ENCODE assay signal across 7 mouse cellular contexts in the genomic region with DNA sequence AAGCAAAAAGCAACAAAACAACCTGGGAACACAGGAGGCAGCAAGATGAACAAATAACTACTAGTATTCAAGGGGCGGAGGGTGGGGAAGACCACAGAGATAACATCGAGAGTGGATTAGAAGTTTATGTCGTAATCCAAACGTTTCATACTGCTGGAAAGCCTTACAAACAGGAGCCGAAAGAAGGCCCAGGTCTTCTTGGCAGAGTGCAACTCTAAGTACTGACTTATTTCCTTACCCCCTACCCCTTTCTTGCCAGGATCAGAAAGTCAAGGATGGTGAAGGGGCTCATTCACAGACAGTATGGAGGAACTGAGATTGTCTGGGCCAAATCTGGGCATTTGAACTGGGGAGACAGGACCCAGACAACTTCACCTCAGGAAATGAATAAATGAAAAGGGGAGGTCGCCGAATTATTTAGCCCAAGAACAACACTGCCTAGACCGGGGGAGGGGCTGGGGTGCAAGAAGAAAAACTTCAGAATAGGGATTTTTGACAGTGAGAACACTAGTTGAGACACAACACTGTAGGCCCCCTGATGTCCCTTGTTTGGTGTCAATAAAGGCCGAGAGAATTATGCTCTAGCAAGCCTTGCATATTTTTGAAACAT. TPM values are rescaled to one million over a fixed set of nuclear protein-coding genes. Genes with fewer than 3 reads are reported as not detected.
DNase-seq lines count a peak whose midpoint lies in the region; ATAC-seq and TF ChIP-seq lines count a peak whose summit lies in the region.

No protein-coding gene starts in this region.

- no peaks in the 10 kb centered on the region for H3K27me3 ChIP-seq in lung, embryonic 14.5 days (ENCODE audit: insufficient read depth, low read length)
- H3K27me3 ChIP-seq in forebrain, embryonic 13.5 days: peaks cover 12% of the 10 kb centered on the region; the same call in 1 of the 2 replicates
- H3K27me3 ChIP-seq in limb, embryonic 15.5 days: no peaks in the 10 kb centered on the region
- H3K27me3 ChIP-seq in stomach, embryonic 15.5 days (replicated peaks): no peaks in the 10 kb centered on the region

- peaks cover 18% of the 10 kb centered on the region for H3K4me1 ChIP-seq in lung, embryonic 14.5 days (ENCODE audit: insufficient read depth)
- H3K4me1 ChIP-seq in forebrain, embryonic 13.5 days: peaks cover 44% of the 10 kb centered on the region
- peaks cover 32% of the 10 kb centered on the region for H3K4me1 ChIP-seq in limb, embryonic 15.5 days
- H3K4me1 ChIP-seq in stomach, embryonic 15.5 days: peaks cover 16% of the 10 kb centered on the region; the same call in 1 of the 2 replicates

- H3K4me3 ChIP-seq in lung, embryonic 14.5 days (ENCODE audit: low read depth, low read length): peak overlapping the region; percentile 80
- H3K4me3 ChIP-seq in forebrain, embryonic 13.5 days: peak overlapping the region; percentile 75
- peak overlapping the region; percentile 72 for H3K4me3 ChIP-seq in limb, embryonic 15.5 days
- peak overlapping the region; percentile 78 for H3K4me3 ChIP-seq in stomach, embryonic 15.5 days (replicated peaks)

- TF ChIP-seq CTCF in lung, embryonic 14.5 days (IDR thresholded peaks at IDR 0.05; ENCODE audit: low read depth): no peak

- ATAC-seq in lung, embryonic 14.5 days (ENCODE audit: insufficient read depth): no peak
- no peak for ATAC-seq in forebrain, embryonic 13.5 days
- ATAC-seq in limb, embryonic 15.5 days (ENCODE audit: insufficient number of reproducible peaks, low FRiP score, low TSS enrichment, low read depth): no peak
- ATAC-seq in stomach, embryonic 15.5 days (ENCODE audit: insufficient read depth, low FRiP score, low read depth): no peak

- peak overlapping the region; percentile 97 for H3K27ac ChIP-seq in lung, embryonic 14.5 days (ENCODE audit: low read depth)
- H3K27ac ChIP-seq in forebrain, embryonic 13.5 days: peak overlapping the region; percentile 87; the same call in 1 of the 2 replicates
- peak overlapping the region; percentile 94 for H3K27ac ChIP-seq in limb, embryonic 15.5 days
- H3K27ac ChIP-seq in stomach, embryonic 15.5 days: peak overlapping the region; percentile 93

- H3K9ac ChIP-seq in lung, embryonic 14.5 days: peak overlapping the region; percentile 84; the same call in 1 of the 2 replicates
- H3K9ac ChIP-seq in forebrain, embryonic 13.5 days: peak overlapping the region; percentile 89; the same call in 1 of the 2 replicates
- no peak overlapping the region for H3K9ac ChIP-seq in limb, embryonic 15.5 days
- no peak overlapping the region; the same call in 1 of the 2 replicates for H3K9ac ChIP-seq in stomach, embryonic 15.5 days

- no peaks in the 10 kb centered on the region for H3K36me3 ChIP-seq in lung, embryonic 14.5 days (ENCODE audit: insufficient read depth)
- peaks cover 5% of the 10 kb centered on the region; the same call in 1 of the 2 replicates for H3K36me3 ChIP-seq in forebrain, embryonic 13.5 days (ENCODE audit: poor library complexity, severe bottlenecking)
- H3K36me3 ChIP-seq in limb, embryonic 15.5 days: no peaks in the 10 kb centered on the region
- no peaks in the 10 kb centered on the region for H3K36me3 ChIP-seq in stomach, embryonic 15.5 days

- H3K9me3 ChIP-seq in lung, embryonic 14.5 days (ENCODE audit: low read depth, low read length): no peaks in the 10 kb centered on the region
- peaks cover 5% of the 10 kb centered on the region for H3K9me3 ChIP-seq in forebrain, embryonic 13.5 days (replicated peaks)
- H3K9me3 ChIP-seq in limb, embryonic 15.5 days: no peaks in the 10 kb centered on the region
- no peaks in the 10 kb centered on the region for H3K9me3 ChIP-seq in stomach, embryonic 15.5 days

- H3K4me2 ChIP-seq in lung, embryonic 14.5 days: peak overlapping the region; percentile 88
- H3K4me2 ChIP-seq in forebrain, embryonic 13.5 days: peak overlapping the region; percentile 90
- peak overlapping the region; percentile 86 for H3K4me2 ChIP-seq in limb, embryonic 15.5 days
- peak overlapping the region; percentile 91 for H3K4me2 ChIP-seq in stomach, embryonic 15.5 days

- DNase-seq in lung, embryonic 14.5 days: no peak
- DNase-seq in lung, postnatal 36 days: no peak
- DNase-seq in thymus, adult 18-20 months: no peak
- DNase-seq in cerebellum, postnatal 36 days: no peak

- 37% methylated on average over 9 of the region's 9 CpGs for WGBS in lung, embryonic 14.5 days
- 40% methylated on average over 9 of the region's 9 CpGs for WGBS in forebrain, embryonic 13.5 days
- 49% methylated on average over 9 of the region's 9 CpGs for WGBS in limb, embryonic 15.5 days
- 49% methylated on average over 9 of the region's 9 CpGs for WGBS in stomach, embryonic 15.5 days

RNA-seq across cellular contexts. Expression of gene Lrp4, which starts 0.7 kb away (rescaled TPM):
- 7.6 TPM in 2 replicates for polyA plus RNA-seq in lung, embryonic 14.5 days (2014; fragmentation: Nextera tagmentation; extraction: Ambion mirVana)
- 10.3 and 11.3 TPM in 2 replicates for polyA plus RNA-seq in forebrain, embryonic 13.5 days (2015; fragmentation: Nextera tagmentation; extraction: Ambion mirVana)
- polyA plus RNA-seq in limb, embryonic 15.5 days (2015; fragmentation: Nextera tagmentation; extraction: Ambion mirVana): 9.3 and 9.6 TPM in 2 replicates
- polyA plus RNA-seq in stomach, embryonic 15.5 days (2015; fragmentation: Nextera tagmentation; extraction: Ambion mirVana): 6.3 and 6.5 TPM in 2 replicates

RNA-seq across cellular contexts. Expression of gene 1110051M20Rik, which starts 12.1 kb away (rescaled TPM):
- 73.3 and 73.4 TPM in 2 replicates for polyA plus RNA-seq in lung, embryonic 14.5 days (2014; fragmentation: Nextera tagmentation; extraction: Ambion mirVana)
- polyA plus RNA-seq in forebrain, embryonic 13.5 days (2015; fragmentation: Nextera tagmentation; extraction: Ambion mirVana): 137 and 149 TPM in 2 replicates
- 51.6 and 54.1 TPM in 2 replicates for polyA plus RNA-seq in limb, embryonic 15.5 days (2015; fragmentation: Nextera tagmentation; extraction: Ambion mirVana)
- 39.0 and 42.4 TPM in 2 replicates for polyA plus RNA-seq in stomach, embryonic 15.5 days (2015; fragmentation: Nextera tagmentation; extraction: Ambion mirVana)

Comparison
In these comparisons a context has a peak if more than half of its experiments do, and no peak if none do; other contexts are left out.
1. H3K9ac ChIP-seq: peak in lung, embryonic 14.5 days (single experiment) and forebrain, embryonic 13.5 days (single experiment); none in limb, embryonic 15.5 days (single experiment) and stomach, embryonic 15.5 days (single experiment).
2. Peak in every context shown above with its lines, with median percentiles within 50 percentile points of each other: H3K27ac ChIP-seq, H3K4me2 ChIP-seq and H3K4me3 ChIP-seq.